Mouse (Mus musculus) T-helper 2 cell (primary cell): ENCODE data around the gene Masp2.

Source experiments
- in situ Hi-C: fragments of 300-600 bp; cut with MboI, MseI; formaldehyde crosslinking; loops from one replicate; pipeline ENCODE4 v1.15.1; 2025; ENCODE audit warnings: high pct_unique_total_duplicates

The Masp2 gene

GRCm38 (mm10) chr4:148602357-148603120, at the start of gene Masp2:
TSS of gene Masp2 (plus strand) at chr4:148602554.
- in situ Hi-C loops = loop anchor here (5.0 to 25.0 kb wide), 2 partner anchors 45 to 440 kb away; partner anchors contain the start of genes Exosc10, Fbxo2, Fbxo44 and Fbxo6

GRCm38 (mm10) chr4:148557766-148558165, 44.6 kb upstream of the Masp2 start:
- in situ Hi-C loops = loop anchor here (5.0 kb wide), 1 partner anchor 45 kb away; the partner anchor contains the start of gene Masp2

- in situ Hi-C loops = loop anchor here (5.0 kb wide), 1 partner anchor 44 kb away; the partner anchor contains the start of gene Masp2
Measured at GRCm38 (mm10) chr4:148558297-148559000, 43.9 kb upstream of the Masp2 start, which contains the start of gene Exosc10. TSS of gene Exosc10 (plus strand) at chr4:148558429.

- in situ Hi-C loops = no loop called here
Measured at GRCm38 (mm10) chr4:148562676-148563075, 39.7 kb upstream of the Masp2 start.

GRCm38 (mm10) chr4:148563595-148563994, 38.8 kb upstream of the Masp2 start:
- in situ Hi-C loops = no loop called here

- in situ Hi-C loops = no loop called here
Measured at GRCm38 (mm10) chr4:148570138-148570537, 32.2 kb upstream of the Masp2 start.

GRCm38 (mm10) chr4:148570693-148571295, 31.6 kb upstream of the Masp2 start:
- in situ Hi-C loops = no loop called here

- in situ Hi-C loops = no loop called here
Measured at GRCm38 (mm10) chr4:148573222-148573621, 29.1 kb upstream of the Masp2 start.

GRCm38 (mm10) chr4:148580765-148581164, 21.6 kb upstream of the Masp2 start:
- in situ Hi-C loops = no loop called here

- in situ Hi-C loops = no loop called here
Measured at GRCm38 (mm10) chr4:148581422-148581821, 20.9 kb upstream of the Masp2 start.

GRCm38 (mm10) chr4:148583257-148583656, 19.1 kb upstream of the Masp2 start:
- in situ Hi-C loops = no loop called here

GRCm38 (mm10) chr4:148586648-148587047, 15.7 kb upstream of the Masp2 start:
- in situ Hi-C loops = no loop called here

- in situ Hi-C loops = no loop called here
Measured at GRCm38 (mm10) chr4:148588793-148589192, 13.6 kb upstream of the Masp2 start.

GRCm38 (mm10) chr4:148589565-148589964, 12.8 kb upstream of the Masp2 start:
- in situ Hi-C loops = no loop called here

- in situ Hi-C loops = no loop called here
Measured at GRCm38 (mm10) chr4:148590421-148591170, 11.8 kb upstream of the Masp2 start.

GRCm38 (mm10) chr4:148591171-148591630, 11.2 kb upstream of the Masp2 start, which contains the start of gene Srm:
TSS of gene Srm (plus strand) at chr4:148591503.
- in situ Hi-C loops = no loop called here

GRCm38 (mm10) chr4:148591637-148592380, 10.5 kb upstream of the Masp2 start:
- in situ Hi-C loops = no loop called here

- in situ Hi-C loops = no loop called here
Measured at GRCm38 (mm10) chr4:148593996-148594395, 8.4 kb upstream of the Masp2 start.

- in situ Hi-C loops = no loop called here
Measured at GRCm38 (mm10) chr4:148595916-148596315, 6.4 kb upstream of the Masp2 start.

- in situ Hi-C loops = no loop called here
Measured at GRCm38 (mm10) chr4:148596731-148597130, 5.6 kb upstream of the Masp2 start.

GRCm38 (mm10) chr4:148598826-148599225, 3.5 kb upstream of the Masp2 start:
- in situ Hi-C loops = no loop called here
